Mouse (Mus musculus) cerebellum, postnatal 4 days (tissue): ENCODE measurements at regions not wholly inside any gene's neighbourhood (a gene's known extent, or its start where the extent isn't known, plus 50 kb on each side); places are given as distances from the start of the nearest gene placed in this dataset.
"Not testable (repeated sequence)": the region's sequence is repeated elsewhere in the genome, so short reads cannot be mapped to it uniquely, and the experiment has no call there.

Source experiments
- DNase-seq, 2 experiments: peaks; one replicate each; pipeline ENCODE4 v3.0.0; 2022; ENCODE audit warnings: low spot score in 2 of 2, mixed read lengths in 1 of 2

- no peak for DNase-seq
Observed at GRCm38 (mm10) chrX:159072647-159073046, 137.5 kb upstream of the Rps6ka3 start.

- peak in 1 of 2 experiments; percentile 19 for DNase-seq
Observed at GRCm38 (mm10) chrX:159073533-159073932, 136.6 kb upstream of the Rps6ka3 start.

GRCm38 (mm10) chrX:159080508-159080907 lies 129.6 kb upstream of the Rps6ka3 start:
- no peak for DNase-seq

- DNase-seq: not testable (repeated sequence)
Observed at GRCm38 (mm10) chrX:159110651-159111050, 99.5 kb upstream of the Rps6ka3 start.

- no peak for DNase-seq
Observed at GRCm38 (mm10) chrX:159116210-159116609, 93.9 kb upstream of the Rps6ka3 start.

- DNase-seq: no peak
Observed at GRCm38 (mm10) chrX:159140554-159140953, 69.6 kb upstream of the Rps6ka3 start.

GRCm38 (mm10) chrX:159143278-159143677 lies 66.8 kb upstream of the Rps6ka3 start:
- DNase-seq: no peak

- DNase-seq: no peak
Observed at GRCm38 (mm10) chrX:159144674-159145073, 65.4 kb upstream of the Rps6ka3 start.

- DNase-seq: no peak
Observed at GRCm38 (mm10) chrX:159145212-159145611, 64.9 kb upstream of the Rps6ka3 start.

- DNase-seq: no peak
Observed at GRCm38 (mm10) chrX:159155786-159156185, 54.3 kb upstream of the Rps6ka3 start.

GRCm38 (mm10) chrX:159156976-159157375 lies 53.1 kb upstream of the Rps6ka3 start:
- DNase-seq: no peak

- no peak for DNase-seq
Observed at GRCm38 (mm10) chrX:159159727-159160126, 50.4 kb upstream of the Rps6ka3 start.
